Mouse (Mus musculus) liver, embryonic 15.5 days (tissue): ENCODE data around the gene Sigmar1. TPM values are rescaled to one million over a fixed set of nuclear protein-coding genes. Genes with fewer than 3 reads are reported as not detected.
"Not testable (repeated sequence)": the region's sequence is repeated elsewhere in the genome, so short reads cannot be mapped to it uniquely, and the experiment has no call there.

Experiments used
- ATAC-seq: fragments of 200-750 bp; cut with Nextera tagmentation; 2 replicates; pipeline ENCODE4 v1.8.0; 2017; ENCODE audit warnings: moderate number of reproducible peaks, mild to moderate bottlenecking, moderate library complexity; ENCODE audit not compliant: insufficient read depth
- H3K27ac ChIP-seq: fragments of 300-500 bp; sonication (generic); replicated peaks from 2 replicates; pipeline ENCODE4 v1.5.1; 2015; ENCODE audit warnings: mild to moderate bottlenecking, inconsistent platforms
- H3K27me3 ChIP-seq: fragments of 300-500 bp; sonication (generic); 2 replicates; pipeline ENCODE4 v1.6.1; 2015; ENCODE audit warnings: mild to moderate bottlenecking, inconsistent platforms
- H3K36me3 ChIP-seq: fragments of 300-500 bp; sonication (generic); replicated peaks from 2 replicates; pipeline ENCODE4 v1.6.1; 2015; ENCODE audit warnings: moderate library complexity, mild to moderate bottlenecking, inconsistent platforms
- H3K4me1 ChIP-seq: fragments of 300-500 bp; sonication (generic); replicated peaks from 2 replicates; pipeline ENCODE4 v1.6.1; 2015; ENCODE audit warnings: inconsistent platforms
- H3K4me2 ChIP-seq: fragments of 300-500 bp; sonication (generic); 2 replicates; pipeline ENCODE4 v1.6.1; 2015; ENCODE audit warnings: moderate library complexity, mild to moderate bottlenecking, inconsistent platforms
- H3K4me3 ChIP-seq: fragments of 300-500 bp; sonication (generic); replicated peaks from 2 replicates; pipeline ENCODE4 v1.5.1; 2015; ENCODE audit warnings: mild to moderate bottlenecking, inconsistent platforms
- H3K9ac ChIP-seq: fragments of 300-500 bp; sonication (generic); 2 replicates; pipeline ENCODE4 v1.6.1; 2015; ENCODE audit warnings: moderate library complexity, mild to moderate bottlenecking, inconsistent platforms
- H3K9me3 ChIP-seq: fragments of 300-500 bp; sonication (generic); replicated peaks from 2 replicates; pipeline ENCODE4 v1.6.1; 2016; ENCODE audit warnings: inconsistent platforms
- WGBS: fragments of 180-500 bp; shearing (Covaris S2); methylation state at CpG from one replicate; pipeline ENCODE4 v1.1.7; 2015; ENCODE audit warnings: mixed read lengths; ENCODE audit not compliant: insufficient replicate concordance; 5-methylcytosine and 5-hydroxymethylcytosine counted together
- polyA plus RNA-seq: library from polyadenylated mRNA; unstranded; fragments of >200 nt; fragmentation: Nextera tagmentation; extraction: Ambion mirVana; gene quantifications from 2 replicates; pipeline ENCODE4 v1.2.1, GENCODE M21; 2015

Gene Sigmar1
- polyA plus RNA-seq, 1 experiment from 2014 or later, result 47.3 TPM

GRCm38 (mm10) chr4:41763176-41763575, 7.2 kb upstream of the Sigmar1 start:
- not testable (repeated sequence) for H3K36me3 ChIP-seq, H3K4me2 ChIP-seq, H3K9me3 ChIP-seq, ATAC-seq, H3K9ac ChIP-seq, H3K27me3 ChIP-seq, H3K27ac ChIP-seq, H3K4me3 ChIP-seq
- peaks cover 46% of the 10 kb centered on the region for H3K4me1 ChIP-seq
- 63% methylated on average over 5 of the region's 6 CpGs for WGBS

GRCm38 (mm10) chr4:41762688-41763114, 6.7 kb upstream of the Sigmar1 start:
- H3K4me3 ChIP-seq, H3K27ac ChIP-seq: not testable (repeated sequence)
- 62% methylated on average over 8 of the region's 8 CpGs for WGBS

GRCm38 (mm10) chr4:41762099-41762687, 6.2 kb upstream of the Sigmar1 start:
- Histone ChIP-seq H3K9ac (0 out of 2 replicates have a peak overlapping the region, but pooled peaks have one; percentile 6), H3K4me1 (peaks cover 46% of the 10 kb centered on the region), H3K27ac (0 out of 2 replicates have a peak overlapping the region, but pooled peaks have one; percentile 84), H3K27me3 (no peaks in the 10 kb centered on the region), H3K4me2 (peak overlapping the region; percentile 63; the same call in 1 of the 2 replicates), H3K36me3 (peaks cover 16% of the 10 kb centered on the region), H3K9me3 (no peaks in the 10 kb centered on the region), H3K4me3 (no peak overlapping the region)
- ATAC-seq, result no peak
- WGBS, result 39% methylated on average over 8 of the region's 8 CpGs

More at GRCm38 (mm10) chr4:41762688-41763114, 6.7 kb upstream of the Sigmar1 start:
- not testable (repeated sequence) for H3K9me3 ChIP-seq, H3K9ac ChIP-seq, ATAC-seq, H3K4me2 ChIP-seq, H3K27me3 ChIP-seq
- Histone ChIP-seq H3K4me1 (peaks cover 46% of the 10 kb centered on the region), H3K36me3 (peaks cover 11% of the 10 kb centered on the region)

GRCm38 (mm10) chr4:41761680-41762079, 5.7 kb upstream of the Sigmar1 start:
- H3K9ac ChIP-seq, result no peak overlapping the region
- H3K27me3 ChIP-seq, result no peaks in the 10 kb centered on the region
- peaks cover 21% of the 10 kb centered on the region for H3K36me3 ChIP-seq
- no peak for ATAC-seq
- no peaks in the 10 kb centered on the region for H3K9me3 ChIP-seq
- H3K4me3 ChIP-seq, result no peak overlapping the region
- H3K4me2 ChIP-seq, result peak overlapping the region; percentile 63
- peak overlapping the region; percentile 84 for H3K27ac ChIP-seq
- peaks cover 48% of the 10 kb centered on the region for H3K4me1 ChIP-seq

GRCm38 (mm10) chr4:41760911-41761310, 5.0 kb upstream of the Sigmar1 start:
- peak overlapping the region; percentile 44 for H3K4me3 ChIP-seq
- H3K4me2 ChIP-seq, result peak overlapping the region; percentile 63
- 62% methylated on average over 4 of the region's 4 CpGs for WGBS
- H3K4me1 ChIP-seq, result peaks cover 56% of the 10 kb centered on the region
- ATAC-seq, result no peak
- H3K9me3 ChIP-seq, result no peaks in the 10 kb centered on the region
- no peaks in the 10 kb centered on the region for H3K27me3 ChIP-seq
- H3K27ac ChIP-seq, result peak overlapping the region; percentile 84
- H3K9ac ChIP-seq, result peak overlapping the region; percentile 29
- H3K36me3 ChIP-seq, result peaks cover 24% of the 10 kb centered on the region

GRCm38 (mm10) chr4:41760288-41760721, 4.3 kb upstream of the Sigmar1 start:
- peak; percentile 88 for ATAC-seq
- Histone ChIP-seq H3K4me2 (peak overlapping the region; percentile 63), H3K27ac (peak overlapping the region; percentile 84), H3K4me3 (peak overlapping the region; percentile 44), H3K4me1 (peaks cover 62% of the 10 kb centered on the region), H3K9me3 (no peaks in the 10 kb centered on the region), H3K27me3 (no peaks in the 10 kb centered on the region), H3K9ac (peak overlapping the region; percentile 29), H3K36me3 (peaks cover 24% of the 10 kb centered on the region)
- under 1% methylated on average over 15 of the region's 15 CpGs for WGBS

GRCm38 (mm10) chr4:41759656-41760287, 3.8 kb upstream of the Sigmar1 start:
- Histone ChIP-seq H3K4me2 (peak overlapping the region; percentile 63), H3K27me3 (no peaks in the 10 kb centered on the region), H3K4me3 (peak overlapping the region; percentile 44), H3K27ac (peak overlapping the region; percentile 84), H3K4me1 (peaks cover 67% of the 10 kb centered on the region), H3K36me3 (peaks cover 24% of the 10 kb centered on the region), H3K9me3 (no peaks in the 10 kb centered on the region), H3K9ac (peak overlapping the region; percentile 29)
- ATAC-seq, result peak; percentile 8
- WGBS, result 28% methylated on average over 6 of the region's 6 CpGs

- ATAC-seq, result peak; percentile 6; the same call in 1 of the 2 replicates
- 64% methylated on average over 9 of the region's 9 CpGs for WGBS
- Histone ChIP-seq H3K9me3 (no peaks in the 10 kb centered on the region), H3K27ac (peak overlapping the region; percentile 84), H3K27me3 (no peaks in the 10 kb centered on the region), H3K36me3 (peaks cover 24% of the 10 kb centered on the region), H3K9ac (no peak overlapping the region), H3K4me1 (peaks cover 72% of the 10 kb centered on the region), H3K4me3 (no peak overlapping the region), H3K4me2 (no peak overlapping the region)
These were observed 3.2 kb upstream of the Sigmar1 start for GRCm38 (mm10) chr4:41759206-41759605.

GRCm38 (mm10) chr4:41758701-41759100, 2.7 kb upstream of the Sigmar1 start:
- Histone ChIP-seq H3K27me3 (no peaks in the 10 kb centered on the region), H3K4me3 (no peak overlapping the region), H3K27ac (peak overlapping the region; percentile 84), H3K9ac (no peak overlapping the region), H3K4me2 (no peak overlapping the region), H3K4me1 (peaks cover 72% of the 10 kb centered on the region), H3K36me3 (peaks cover 24% of the 10 kb centered on the region), H3K9me3 (no peaks in the 10 kb centered on the region)
- ATAC-seq, result no peak
- WGBS, result 77% methylated on average over 4 of the region's 4 CpGs

- 77% methylated on average over 11 of the region's 11 CpGs for WGBS
- H3K4me1 ChIP-seq, result peaks cover 72% of the 10 kb centered on the region
- H3K4me3 ChIP-seq, result no peak overlapping the region
- no peaks in the 10 kb centered on the region for H3K27me3 ChIP-seq
- H3K4me2 ChIP-seq, result no peak overlapping the region
- H3K36me3 ChIP-seq, result peaks cover 24% of the 10 kb centered on the region
- H3K9me3 ChIP-seq, result no peaks in the 10 kb centered on the region
- ATAC-seq, result no peak
- H3K9ac ChIP-seq, result no peak overlapping the region
- peak overlapping the region; percentile 84; the same call in 1 of the 2 replicates for H3K27ac ChIP-seq
These were observed 2.1 kb upstream of the Sigmar1 start for GRCm38 (mm10) chr4:41758021-41758420.

GRCm38 (mm10) chr4:41757321-41757720, 1.4 kb upstream of the Sigmar1 start:
- Histone ChIP-seq H3K36me3 (peaks cover 24% of the 10 kb centered on the region), H3K4me3 (no peak overlapping the region), H3K4me1 (peaks cover 66% of the 10 kb centered on the region), H3K9ac (no peak overlapping the region), H3K27me3 (no peaks in the 10 kb centered on the region), H3K9me3 (no peaks in the 10 kb centered on the region), H3K27ac (no peak overlapping the region), H3K4me2 (no peak overlapping the region)
- ATAC-seq, result no peak
- WGBS, result 85% methylated on average over 13 of the region's 13 CpGs
